Mouse (Mus musculus) kidney, postnatal 10 days (tissue): ENCODE data around the gene Ctdnep1.
A peak's percentile ranks its signal among the peaks of the same experiment; 100 is the strongest.

Source experiments
- DNase-seq: peaks from one replicate; pipeline ENCODE4 v3.0.0; 2021; ENCODE audit warnings: mixed read lengths

Gene Ctdnep1

GRCm38 (mm10) chr11:69981141-69981762 is at the start of gene Ctdnep1:
Gene Ctdnep1, plus strand, starts transcription at chr11:69981156.
- DNase-seq: peak; percentile 57

GRCm38 (mm10) chr11:69931769-69932168 is 49.2 kb upstream of the Ctdnep1 start:
- DNase-seq: no peak

- DNase-seq: no peak
Observed at GRCm38 (mm10) chr11:69932254-69932653, 48.7 kb upstream of the Ctdnep1 start.

- DNase-seq: no peak
Observed at GRCm38 (mm10) chr11:69933066-69933465, 47.9 kb upstream of the Ctdnep1 start.

GRCm38 (mm10) chr11:69934169-69934568 is 46.8 kb upstream of the Ctdnep1 start:
- DNase-seq: peak; percentile 97

- DNase-seq: no peak
Observed at GRCm38 (mm10) chr11:69934681-69935080, 46.3 kb upstream of the Ctdnep1 start.

- DNase-seq: peak; percentile 94
Observed at GRCm38 (mm10) chr11:69935137-69935879, 45.6 kb upstream of the Ctdnep1 start, which contains the start of gene Ybx2. Gene Ybx2, plus strand, starts transcription at chr11:69935796.

GRCm38 (mm10) chr11:69936156-69936555 is 44.8 kb upstream of the Ctdnep1 start:
- DNase-seq: peak; percentile 62

GRCm38 (mm10) chr11:69936714-69937347 is 44.1 kb upstream of the Ctdnep1 start:
- peak; percentile 62 for DNase-seq

- DNase-seq: peak; percentile 71
Observed at GRCm38 (mm10) chr11:69937385-69937784, 43.6 kb upstream of the Ctdnep1 start.

GRCm38 (mm10) chr11:69937834-69938233 is 43.1 kb upstream of the Ctdnep1 start:
- DNase-seq: peak; percentile 27

- DNase-seq: peak; percentile 36
Observed at GRCm38 (mm10) chr11:69938401-69938979, 42.5 kb upstream of the Ctdnep1 start.

GRCm38 (mm10) chr11:69939181-69939580 is 41.8 kb upstream of the Ctdnep1 start:
- DNase-seq: no peak

GRCm38 (mm10) chr11:69939731-69940130 is 41.2 kb upstream of the Ctdnep1 start:
- DNase-seq: no peak

- DNase-seq: no peak
Observed at GRCm38 (mm10) chr11:69940962-69941361, 40.0 kb upstream of the Ctdnep1 start.

GRCm38 (mm10) chr11:69945216-69945615 is 35.7 kb upstream of the Ctdnep1 start:
- DNase-seq: no peak

- DNase-seq: no peak
Observed at GRCm38 (mm10) chr11:69945997-69946891, 34.7 kb upstream of the Ctdnep1 start.

GRCm38 (mm10) chr11:69947337-69948065 is 33.5 kb upstream of the Ctdnep1 start:
- peak; percentile 77 for DNase-seq

- peak; percentile 97 for DNase-seq
Observed at GRCm38 (mm10) chr11:69948066-69948762, 32.7 kb upstream of the Ctdnep1 start, which contains the start of gene Slc2a4. Gene Slc2a4, minus strand, starts transcription at chr11:69948188.

- peak; percentile 95 for DNase-seq
Observed at GRCm38 (mm10) chr11:69948763-69949150, 32.2 kb upstream of the Ctdnep1 start.
